Mouse (Mus musculus) heart, embryonic 12.5 days (tissue): ENCODE results near the gene Dnmt1. TPM values are rescaled to one million over a fixed set of nuclear protein-coding genes. Genes with fewer than 3 reads are reported as not detected.

ENCODE experiments used
- ATAC-seq: fragments of 200-750 bp; cut with Nextera tagmentation; 2 replicates; pipeline ENCODE4 v1.8.0; 2017; ENCODE audit warnings: moderate TSS enrichment, moderate library complexity; ENCODE audit not compliant: insufficient number of reproducible peaks, low FRiP score
- H3K27ac ChIP-seq: fragments of 300-500 bp; sonication (generic); 2 replicates; pipeline ENCODE4 v1.5.1; 2016; ENCODE audit warnings: mild to moderate bottlenecking, moderate library complexity; ENCODE audit not compliant: poor library complexity, severe bottlenecking
- H3K27me3 ChIP-seq: fragments of 300-500 bp; sonication (generic); replicated peaks from 2 replicates; pipeline ENCODE4 v1.6.1; 2016; ENCODE audit warnings: mild to moderate bottlenecking, moderate library complexity
- H3K36me3 ChIP-seq: fragments of 300-500 bp; sonication (generic); 2 replicates; pipeline ENCODE4 v1.6.1; 2016; ENCODE audit warnings: mild to moderate bottlenecking, moderate library complexity
- H3K4me1 ChIP-seq: fragments of 300-500 bp; sonication (generic); replicated peaks from 2 replicates; pipeline ENCODE4 v1.6.1; 2016; ENCODE audit warnings: mild to moderate bottlenecking
- H3K4me2 ChIP-seq: fragments of 300-500 bp; sonication (generic); 2 replicates; pipeline ENCODE4 v1.6.1; 2016; ENCODE audit warnings: mild to moderate bottlenecking, moderate library complexity
- H3K4me3 ChIP-seq: fragments of 300-500 bp; sonication (generic); 2 replicates; pipeline ENCODE4 v1.5.1; 2016; ENCODE audit warnings: mild to moderate bottlenecking
- H3K9ac ChIP-seq: fragments of 300-500 bp; sonication (generic); 2 replicates; pipeline ENCODE4 v1.6.1; 2016; ENCODE audit warnings: mild to moderate bottlenecking, moderate library complexity
- H3K9me3 ChIP-seq: fragments of 300-500 bp; sonication (generic); replicated peaks from 2 replicates; pipeline ENCODE4 v1.6.1; 2016; ENCODE audit warnings: mild to moderate bottlenecking, moderate library complexity
- WGBS: fragments of 180-500 bp; shearing (Covaris S2); methylation state at CpG from one replicate; pipeline ENCODE4 v1.1.7; 2016; 5-methylcytosine and 5-hydroxymethylcytosine counted together
- polyA plus RNA-seq: library from polyadenylated mRNA; unstranded; fragments of >200 nt; fragmentation: Nextera tagmentation; extraction: Ambion mirVana; gene quantifications from 2 replicates; pipeline ENCODE4 v1.2.1, GENCODE M21; 2016

Dnmt1 gene
- polyA plus RNA-seq, 1 experiment from 2014 or later, result 86.8 TPM

DNA sequence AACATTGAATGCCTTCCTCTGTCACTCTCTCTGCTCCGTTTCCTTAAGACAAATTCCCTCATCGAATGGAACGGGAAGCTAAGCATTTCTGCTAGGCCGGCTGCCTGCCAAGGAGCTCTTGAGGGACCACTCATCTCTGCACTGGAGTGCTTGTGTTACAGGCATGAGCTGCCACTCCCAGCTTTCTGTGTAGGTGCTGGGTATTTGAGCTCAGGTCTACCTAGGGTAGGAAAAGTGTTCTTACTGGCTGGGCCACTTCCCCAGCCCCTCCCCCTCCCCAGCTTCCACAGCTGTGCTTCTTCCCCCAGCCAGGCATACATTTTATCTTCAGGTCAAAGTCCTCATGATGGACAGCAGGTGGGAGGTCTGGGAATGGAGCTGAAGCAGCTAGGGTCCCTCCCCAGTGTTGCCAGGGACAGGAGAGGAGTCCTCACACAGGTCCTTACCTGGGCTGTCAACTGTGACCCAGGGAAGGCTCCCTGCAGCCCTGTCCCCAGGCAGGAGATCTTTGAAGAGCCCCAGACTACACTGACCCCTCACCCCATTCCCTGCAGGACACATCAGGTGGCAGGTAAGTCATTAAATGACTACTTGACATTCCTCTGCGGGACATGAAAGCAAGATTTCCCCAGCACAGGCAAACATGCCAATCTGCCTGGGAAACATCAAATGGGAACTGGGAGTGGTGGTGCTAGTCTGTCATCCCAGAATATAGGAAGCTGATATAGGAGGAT, 33.6 kb upstream of the Dnmt1 start:
- no peak for ATAC-seq
- Histone ChIP-seq H3K4me2 (no peak overlapping the region), H3K36me3 (no peaks in the 10 kb centered on the region), H3K4me3 (no peak overlapping the region), H3K4me1 (peaks cover 5% of the 10 kb centered on the region), H3K27ac (no peak overlapping the region), H3K9ac (no peak overlapping the region), H3K27me3 (peaks cover 12% of the 10 kb centered on the region; the same call in 1 of the 2 replicates), H3K9me3 (no peaks in the 10 kb centered on the region)
- WGBS, result 43% methylated on average over 5 of the region's 5 CpGs

DNA sequence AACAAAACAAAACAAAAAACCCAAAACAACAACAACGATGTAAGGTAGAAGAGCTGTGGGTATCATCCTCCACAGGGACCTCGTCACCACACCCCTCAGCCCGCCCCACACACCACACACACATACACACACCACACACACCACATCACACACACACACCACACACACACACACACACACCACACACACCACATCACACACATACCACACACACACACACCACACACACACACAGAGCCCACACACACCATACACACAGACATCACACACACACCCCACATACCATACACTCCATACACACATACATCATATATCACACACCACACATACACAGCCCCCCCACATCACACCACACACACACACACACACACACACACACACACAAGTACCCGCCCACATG, 31.9 kb upstream of the Dnmt1 start:
- no peak for ATAC-seq
- WGBS, result 89% methylated on average over 4 of the region's 4 CpGs
- Histone ChIP-seq H3K4me3 (no peak overlapping the region), H3K36me3 (no peaks in the 10 kb centered on the region), H3K4me1 (peaks cover 5% of the 10 kb centered on the region), H3K27me3 (peaks cover 18% of the 10 kb centered on the region; the same call in 1 of the 2 replicates), H3K4me2 (no peak overlapping the region), H3K9ac (no peak overlapping the region), H3K27ac (no peak overlapping the region), H3K9me3 (no peaks in the 10 kb centered on the region)

DNA sequence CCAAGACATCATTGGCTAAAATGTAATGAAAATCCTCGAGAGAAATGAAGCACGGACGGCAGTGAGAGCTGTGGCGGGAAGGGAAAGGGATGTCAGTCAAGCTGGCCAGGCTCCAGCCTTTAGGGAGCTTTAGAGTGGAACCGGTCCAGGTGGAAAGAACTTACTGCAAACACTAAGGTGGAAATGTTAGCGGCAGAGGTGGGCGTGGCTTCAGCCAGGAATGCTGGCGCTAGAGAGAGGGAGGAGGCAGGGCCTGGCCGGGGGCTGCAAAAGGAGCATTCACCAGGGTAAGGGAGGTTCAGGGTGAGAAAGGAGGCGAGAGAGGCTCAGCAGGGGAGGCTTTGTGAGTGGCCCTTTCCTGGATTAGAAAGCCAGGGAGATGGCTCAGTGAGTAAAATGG, 31.2 kb upstream of the Dnmt1 start:
- no peaks in the 10 kb centered on the region for H3K36me3 ChIP-seq
- H3K4me2 ChIP-seq, result peak overlapping the region; percentile 52
- no peak for ATAC-seq
- peak overlapping the region; percentile 6; the same call in 1 of the 2 replicates for H3K4me3 ChIP-seq
- peak overlapping the region; percentile 49; the same call in 1 of the 2 replicates for H3K9ac ChIP-seq
- WGBS, result 7% methylated on average over 10 of the region's 10 CpGs
- H3K4me1 ChIP-seq, result peaks cover 5% of the 10 kb centered on the region
- H3K9me3 ChIP-seq, result no peaks in the 10 kb centered on the region
- no peak overlapping the region for H3K27ac ChIP-seq
- peaks cover 18% of the 10 kb centered on the region; the same call in 1 of the 2 replicates for H3K27me3 ChIP-seq

DNA sequence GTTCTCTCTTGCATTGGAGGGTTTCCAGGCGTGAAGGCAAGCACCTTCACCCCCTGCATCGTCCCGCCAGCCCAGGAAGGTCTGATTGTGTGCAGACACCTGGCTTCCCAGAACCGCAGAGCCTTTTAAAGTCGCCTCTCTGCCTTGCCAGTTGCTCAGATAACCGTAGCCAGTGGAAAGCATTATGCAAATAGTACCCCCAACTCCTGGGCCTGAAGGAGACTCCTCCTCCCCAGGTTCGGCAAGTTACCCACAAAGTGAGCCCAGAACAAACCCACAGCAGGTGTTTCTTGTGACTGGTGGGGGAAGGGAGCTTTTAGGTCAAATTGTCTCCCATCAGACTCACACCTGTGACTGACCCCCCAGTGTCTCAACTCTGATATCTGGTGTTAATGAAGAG, 28.3 kb upstream of the Dnmt1 start:
- H3K36me3 ChIP-seq, result no peaks in the 10 kb centered on the region
- H3K27ac ChIP-seq, result no peak overlapping the region
- H3K4me3 ChIP-seq, result no peak overlapping the region
- no peak overlapping the region for H3K9ac ChIP-seq
- H3K4me1 ChIP-seq, result peaks cover 12% of the 10 kb centered on the region
- ATAC-seq, result no peak
- no peak overlapping the region for H3K4me2 ChIP-seq
- H3K9me3 ChIP-seq, result no peaks in the 10 kb centered on the region
- WGBS, result 12% methylated on average over 7 of the region's 7 CpGs
- peaks cover 18% of the 10 kb centered on the region; the same call in 1 of the 2 replicates for H3K27me3 ChIP-seq

DNA sequence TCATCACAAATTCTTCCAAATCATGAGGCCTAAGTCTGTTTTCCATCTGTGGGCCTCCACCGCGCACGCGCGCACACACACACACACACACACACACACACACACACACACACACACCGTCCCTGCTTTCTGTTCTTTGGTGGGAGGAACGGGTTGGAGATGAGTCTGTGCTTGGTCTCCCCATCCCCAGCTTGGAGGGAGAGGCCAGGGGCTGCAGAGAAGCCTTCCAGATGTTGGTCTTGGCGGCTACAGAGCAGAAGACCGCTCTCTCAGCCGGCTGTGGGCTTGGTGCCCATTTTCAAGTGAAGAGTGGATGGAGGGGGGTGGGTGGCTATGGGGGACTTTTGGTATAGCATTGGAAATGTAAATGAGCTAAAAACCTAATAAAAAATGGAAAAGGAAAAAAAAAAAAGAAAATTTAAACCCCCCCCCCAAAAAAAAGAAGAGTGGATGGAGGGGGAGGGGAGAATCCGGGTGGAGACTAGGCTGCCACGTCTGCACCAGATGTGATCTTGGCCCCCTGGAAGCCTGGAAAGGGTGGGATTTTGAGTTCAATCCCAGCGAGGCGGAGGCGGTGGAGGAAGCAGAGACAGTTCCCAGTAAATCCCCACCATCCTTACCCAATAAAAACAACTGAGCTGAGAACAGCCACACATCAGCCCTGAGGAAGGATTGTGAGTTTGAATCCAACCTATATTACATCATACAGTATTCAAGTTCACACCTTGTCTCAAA, 27.4 kb upstream of the Dnmt1 start:
- no peak overlapping the region for H3K4me2 ChIP-seq
- H3K9ac ChIP-seq, result no peak overlapping the region
- H3K4me1 ChIP-seq, result peaks cover 14% of the 10 kb centered on the region
- WGBS, result 59% methylated on average over 15 of the region's 15 CpGs
- no peak for ATAC-seq
- H3K36me3 ChIP-seq, result no peaks in the 10 kb centered on the region
- peaks cover 18% of the 10 kb centered on the region; the same call in 1 of the 2 replicates for H3K27me3 ChIP-seq
- no peak overlapping the region for H3K27ac ChIP-seq
- H3K4me3 ChIP-seq, result no peak overlapping the region
- H3K9me3 ChIP-seq, result no peaks in the 10 kb centered on the region

DNA sequence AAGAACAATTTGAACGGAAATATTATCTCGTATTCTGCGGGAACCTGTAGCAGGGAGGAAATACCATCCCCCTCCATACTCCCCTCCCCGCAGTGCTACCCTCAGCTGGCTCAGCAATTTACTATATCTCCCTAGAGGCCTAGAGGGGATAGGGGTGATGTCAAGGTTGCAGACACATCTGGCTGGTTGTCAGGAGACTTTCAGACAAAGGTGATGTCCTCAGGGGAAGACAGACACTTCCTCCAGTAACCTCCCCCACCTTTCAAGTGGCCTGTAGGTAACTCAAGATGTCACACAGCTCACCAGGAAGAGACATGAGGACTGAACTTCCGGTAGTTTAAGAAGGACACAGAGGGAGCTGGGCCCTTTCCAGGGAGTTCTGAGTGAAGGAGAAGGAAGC, 23.5 kb upstream of the Dnmt1 start:
- Histone ChIP-seq H3K4me1 (peaks cover 17% of the 10 kb centered on the region), H3K4me3 (no peak overlapping the region), H3K27ac (no peak overlapping the region), H3K4me2 (no peak overlapping the region), H3K27me3 (peaks cover 4% of the 10 kb centered on the region; the same call in 1 of the 2 replicates), H3K9ac (no peak overlapping the region), H3K9me3 (no peaks in the 10 kb centered on the region), H3K36me3 (no peaks in the 10 kb centered on the region)
- 39% methylated on average over 5 of the region's 5 CpGs for WGBS
- no peak for ATAC-seq

DNA sequence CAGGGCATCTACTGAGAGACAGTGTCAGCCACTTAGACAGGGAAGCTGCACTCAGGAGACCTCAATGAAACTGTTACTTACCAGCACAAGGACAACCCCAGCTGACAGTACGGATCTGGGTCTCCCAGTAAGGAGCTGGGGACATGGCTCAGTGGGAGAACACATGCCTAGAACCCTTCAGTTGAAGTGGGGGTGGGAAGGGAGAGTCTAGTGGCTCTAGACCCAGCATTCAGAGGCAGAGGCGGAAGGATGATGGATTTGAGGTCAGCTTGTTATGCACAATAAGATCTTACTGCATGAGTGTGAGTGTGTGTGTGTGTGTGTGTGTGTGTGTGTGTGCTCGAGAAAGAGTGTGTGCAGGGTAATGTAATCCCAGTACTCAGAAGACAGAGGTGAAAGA, 22.5 kb upstream of the Dnmt1 start:
- ATAC-seq, result no peak
- peaks cover 20% of the 10 kb centered on the region for H3K4me1 ChIP-seq
- no peaks in the 10 kb centered on the region for H3K27me3 ChIP-seq
- no peaks in the 10 kb centered on the region for H3K36me3 ChIP-seq
- WGBS, result 72% methylated on average over 3 of the region's 3 CpGs
- H3K9ac ChIP-seq, result no peak overlapping the region
- H3K9me3 ChIP-seq, result no peaks in the 10 kb centered on the region
- no peak overlapping the region for H3K4me2 ChIP-seq
- H3K27ac ChIP-seq, result no peak overlapping the region
- no peak overlapping the region for H3K4me3 ChIP-seq

DNA sequence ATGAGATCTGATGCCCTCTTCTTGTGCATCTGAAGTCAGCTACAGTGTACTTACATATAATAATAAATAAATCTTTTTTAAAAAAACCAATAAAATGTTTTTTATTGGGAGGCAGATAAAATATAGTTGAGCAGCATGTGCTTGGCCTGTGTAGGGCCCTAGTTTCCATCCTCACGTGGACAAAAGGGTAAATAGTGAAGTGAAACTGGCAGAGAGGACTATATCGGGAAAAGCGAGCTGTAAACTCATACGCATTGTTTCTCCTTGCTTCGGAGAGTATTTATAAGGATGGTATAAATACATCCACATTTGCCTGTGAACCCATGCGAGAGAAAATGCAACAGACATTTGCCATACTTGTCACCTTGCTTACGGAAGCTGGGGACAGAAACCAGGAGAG, 20.1 kb upstream of the Dnmt1 start:
- no peak overlapping the region for H3K4me2 ChIP-seq
- no peaks in the 10 kb centered on the region for H3K36me3 ChIP-seq
- 79% methylated on average over 7 of the region's 7 CpGs for WGBS
- no peaks in the 10 kb centered on the region for H3K27me3 ChIP-seq
- peaks cover 28% of the 10 kb centered on the region for H3K4me1 ChIP-seq
- H3K9ac ChIP-seq, result no peak overlapping the region
- H3K4me3 ChIP-seq, result no peak overlapping the region
- no peaks in the 10 kb centered on the region for H3K9me3 ChIP-seq
- no peak overlapping the region for H3K27ac ChIP-seq
- no peak for ATAC-seq

DNA sequence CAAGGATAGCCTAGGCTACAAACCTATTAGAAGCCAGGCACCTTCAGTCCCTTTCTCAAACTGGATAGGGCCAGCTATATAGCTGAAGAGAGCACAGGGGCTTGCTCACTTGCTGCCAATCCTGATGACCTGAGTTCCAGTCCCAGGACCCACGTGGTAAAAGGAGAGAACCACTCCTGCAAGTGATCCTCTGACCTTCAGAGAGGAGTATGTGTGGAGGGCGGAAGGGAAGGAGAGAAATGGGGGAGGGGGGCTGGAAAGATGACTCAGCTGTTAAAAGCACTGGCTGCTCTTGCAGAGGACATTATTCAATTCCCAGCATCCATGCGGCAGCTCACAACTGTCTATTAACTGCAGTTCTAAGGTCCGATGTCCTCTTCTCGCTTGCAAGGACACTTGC, 19.5 kb upstream of the Dnmt1 start:
- no peaks in the 10 kb centered on the region for H3K9me3 ChIP-seq
- ATAC-seq, result no peak
- 47% methylated on average over 5 of the region's 5 CpGs for WGBS
- no peaks in the 10 kb centered on the region for H3K36me3 ChIP-seq
- H3K9ac ChIP-seq, result no peak overlapping the region
- H3K27me3 ChIP-seq, result no peaks in the 10 kb centered on the region
- peaks cover 33% of the 10 kb centered on the region for H3K4me1 ChIP-seq
- no peak overlapping the region for H3K4me3 ChIP-seq
- H3K27ac ChIP-seq, result peak overlapping the region; percentile 37
- no peak overlapping the region for H3K4me2 ChIP-seq

DNA sequence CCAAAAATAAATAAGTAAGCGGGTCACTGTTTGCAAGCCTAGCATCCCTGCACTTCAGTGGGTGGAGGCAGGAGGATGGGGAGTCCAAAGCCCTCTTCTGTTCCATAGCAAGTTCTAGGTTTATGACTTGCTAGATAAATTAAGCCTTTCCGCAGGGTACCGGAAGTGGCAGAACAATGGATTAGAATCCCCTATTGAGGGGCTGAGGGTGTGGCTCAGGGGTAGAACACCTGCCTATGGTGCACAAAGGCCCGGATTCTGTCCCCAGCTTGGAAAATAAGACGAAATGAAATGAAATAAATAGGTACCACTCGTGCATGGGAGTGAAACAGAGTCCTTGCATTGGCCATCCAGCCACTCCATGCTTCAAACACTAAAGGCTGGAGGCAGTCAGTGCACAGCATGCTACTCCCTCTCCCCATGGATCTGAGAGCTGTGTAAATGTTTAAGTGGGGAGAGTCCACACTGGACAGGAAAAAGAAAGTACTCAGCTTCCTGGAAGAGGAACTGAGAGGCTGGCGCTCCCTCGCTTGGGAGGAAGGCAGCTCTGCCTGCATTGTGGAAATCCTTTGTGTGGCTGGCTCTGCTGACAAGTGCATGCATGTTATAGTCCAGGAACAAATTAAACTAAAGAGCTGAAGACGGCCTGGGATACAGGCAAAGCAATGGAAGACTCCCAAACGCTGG, 18.9 kb upstream of the Dnmt1 start:
- Histone ChIP-seq H3K9ac (no peak overlapping the region), H3K4me3 (no peak overlapping the region), H3K9me3 (no peaks in the 10 kb centered on the region), H3K27me3 (no peaks in the 10 kb centered on the region), H3K4me1 (peaks cover 38% of the 10 kb centered on the region), H3K36me3 (no peaks in the 10 kb centered on the region), H3K4me2 (no peak overlapping the region), H3K27ac (peak overlapping the region; percentile 37)
- 61% methylated on average over 10 of the region's 10 CpGs for WGBS
- no peak for ATAC-seq
